9 mouse cellular contexts compared by ENCODE assay signal in genomic region chr11:44665156-44665682, GRCm38 (mm10). TPM values are rescaled to one million over a fixed set of nuclear protein-coding genes. Genes with fewer than 3 reads are reported as not detected.
DNase-seq lines count a peak whose midpoint lies in the region; ATAC-seq and TF ChIP-seq lines count a peak whose summit lies in the region.
"Had no signal": no experiment of that assay in that cellular context is flagged by ENCODE, and none has a peak within 500 bp of the region (broad histone marks: within the 10 kb centered on the region; RNA-seq: fewer than 3 reads in every experiment).

No protein-coding gene starts in this region.

- no peaks in the 10 kb centered on the region for H3K27me3 ChIP-seq in heart, embryonic 11.5 days (ENCODE audit: control insufficient read depth, insufficient read depth, low read length)
- H3K27me3 ChIP-seq in lung, embryonic 16.5 days (ENCODE audit: control insufficient read depth, insufficient read depth, low read depth, low read length) = peaks cover 5% of the 10 kb centered on the region
- H3K27me3 ChIP-seq in spleen, adult 2 months (ENCODE audit: control insufficient read depth, insufficient read depth, low read length) = no peaks in the 10 kb centered on the region
- H3K27me3 ChIP-seq: Patski had no signal

- peak overlapping the region; percentile 82 for H3K27ac ChIP-seq in heart, embryonic 11.5 days (ENCODE audit: low read depth, low read length)
- H3K27ac ChIP-seq in lung, embryonic 16.5 days (ENCODE audit: low read length) = no peak overlapping the region
- peak overlapping the region; percentile 55; the same call in 1 of the 2 replicates for H3K27ac ChIP-seq in spleen, adult 2 months (ENCODE audit: insufficient read depth, low read length)

- peak; percentile 10 to 12 for DNase-seq in left cerebral cortex, postnatal 25 days (ENCODE audit: low spot score in 2 of 2)
- DNase-seq in left cerebral cortex, adult 9 months (ENCODE audit: low spot score in 2 of 2) = no peak
- peak; percentile 73 for DNase-seq in embryo, embryonic 10.5 days (ENCODE audit: low spot score)
- peak; percentile 43 for DNase-seq in kidney, adult 9 months
- peak in 1 of 2 experiments; percentile 50 for DNase-seq in spleen, adult 2 months (ENCODE audit: low read depth in 1 of 2, low spot score in 2 of 2)
- no peak for DNase-seq in thymus, adult 18-20 months

- peak overlapping the region; percentile 27 for H3K4me3 ChIP-seq in heart, embryonic 11.5 days (ENCODE audit: low read depth, low read length)
- H3K4me3 ChIP-seq in lung, embryonic 16.5 days (ENCODE audit: low read length) = peak overlapping the region; percentile 17
- H3K4me3 ChIP-seq in spleen, adult 2 months (ENCODE audit: extremely low read depth, insufficient read depth, insufficient read length) = no peak overlapping the region; the same call in 1 of the 2 replicates

- peaks cover 4% of the 10 kb centered on the region; the same call in 1 of the 2 replicates for H3K4me1 ChIP-seq in heart, embryonic 11.5 days (ENCODE audit: control insufficient read depth, insufficient read depth, low read length)
- H3K4me1 ChIP-seq in lung, embryonic 16.5 days (replicated peaks; ENCODE audit: control insufficient read depth, insufficient read depth, low read length) = 0 out of 2 replicates have a peak, but pooled peaks cover 2% of the 10 kb centered on the region
- H3K4me1 ChIP-seq in spleen, adult 2 months (ENCODE audit: control insufficient read depth, insufficient read depth, insufficient read length) = peaks cover 13% of the 10 kb centered on the region; the same call in 1 of the 2 replicates

- no peaks in the 10 kb centered on the region for H3K9me3 ChIP-seq in heart, embryonic 11.5 days (replicated peaks; ENCODE audit: control insufficient read depth, low read length)
- no peaks in the 10 kb centered on the region for H3K9me3 ChIP-seq in lung, embryonic 16.5 days (ENCODE audit: control insufficient read depth, low read length)

- 3% methylated on average over 18 of the region's 18 CpGs for WGBS in heart, embryonic 11.5 days (ENCODE audit: insufficient replicate concordance)
- 7% methylated on average over 18 of the region's 18 CpGs for WGBS in lung, embryonic 16.5 days
- WGBS in spleen, adult 2 months = 32% methylated on average over 18 of the region's 18 CpGs

- H3K4me2 ChIP-seq in heart, embryonic 11.5 days = peak overlapping the region; percentile 70
- H3K4me2 ChIP-seq in lung, embryonic 16.5 days (ENCODE audit: low read depth, low read length) = peak overlapping the region; percentile 46

- H3K36me3 ChIP-seq in heart, embryonic 11.5 days (ENCODE audit: control insufficient read depth, insufficient read depth, low read length) = no peaks in the 10 kb centered on the region
- no peaks in the 10 kb centered on the region for H3K36me3 ChIP-seq in lung, embryonic 16.5 days (ENCODE audit: control insufficient read depth, insufficient read depth, low read length)
- no peaks in the 10 kb centered on the region for H3K36me3 ChIP-seq in spleen, adult 2 months (ENCODE audit: control insufficient read depth, insufficient read depth, low read length)

- no peak for TF ChIP-seq POLR2A in spleen, adult 2 months (IDR thresholded peaks at IDR 0.05; ENCODE audit: low read depth, low read length)

- ATAC-seq in heart, embryonic 11.5 days (replicated peaks; ENCODE audit: insufficient number of reproducible peaks, low FRiP score, low TSS enrichment) = peak; percentile 52
- ATAC-seq in lung, embryonic 16.5 days (ENCODE audit: low read depth) = peak; percentile 73
- ATAC-seq: Patski had no signal

- peak overlapping the region; percentile 74 for H3K9ac ChIP-seq in heart, embryonic 11.5 days (ENCODE audit: low read depth, low read length)
- peak overlapping the region; percentile 61 for H3K9ac ChIP-seq in lung, embryonic 16.5 days (ENCODE audit: low read length)

- no peak for TF ChIP-seq CTCF in spleen, adult 2 months (IDR thresholded peaks at IDR 0.05; ENCODE audit: extremely low read depth, insufficient read depth, insufficient read length, insufficient replicate concordance)

- intact Hi-C loops in left cerebral cortex, postnatal 25 days (cut with DNase I) = no loop called here

RNA-seq across cellular contexts. Expression of gene Ebf1, which starts 48.1 kb away (rescaled TPM):
- 1 to 10 TPM; 2.4 to 5.1 TPM for total RNA-seq in left cerebral cortex, postnatal 25 days (2021)
- polyA plus RNA-seq in heart, embryonic 11.5 days (2014; fragmentation: Nextera tagmentation; extraction: Ambion mirVana) = 14.5 and 16.1 TPM in 2 replicates
- polyA plus RNA-seq in lung, embryonic 16.5 days (2015; fragmentation: Nextera tagmentation; extraction: Ambion mirVana) = 11.9 and 12.8 TPM in 2 replicates
- polyA plus RNA-seq in spleen, adult 2 months (2012; rRNA removed) = 26.6 and 40.1 TPM in 2 replicates

Comparison
In these comparisons a context has a peak if more than half of its experiments do, and no peak if none do; other contexts are left out.
1. DNase-seq: peak in left cerebral cortex, postnatal 25 days (2 of 2), embryo, embryonic 10.5 days (single experiment) and kidney, adult 9 months (single experiment); none in left cerebral cortex, adult 9 months (0 of 2) and thymus, adult 18-20 months (0 of 2).